Mouse (Mus musculus) G1E (cell line): Measurements from ENCODE around the gene Kcns3.
"Not testable (repeated sequence)": the region's sequence is repeated elsewhere in the genome, so short reads cannot be mapped to it uniquely, and the experiment has no call there.

Source experiments
- CTCF ChIP-seq: IDR thresholded peaks from 2 replicates; pipeline ENCODE4 v1.5.1; 2012; ENCODE audit warnings: low read depth, low read length, inconsistent platforms, mixed read lengths
- GATA1 ChIP-seq: IDR thresholded peaks from 2 replicates; pipeline ENCODE4 v1.6.1; 2012; ENCODE audit warnings: borderline replicate concordance, low read length, inconsistent platforms, mixed read lengths
- GATA2 ChIP-seq: IDR thresholded peaks from 2 replicates; pipeline ENCODE4 v1.6.1; 2012; ENCODE audit warnings: low read depth, low read length, inconsistent platforms, borderline replicate concordance
- POLR2AphosphoS5 ChIP-seq: IDR thresholded peaks from 2 replicates; pipeline ENCODE4 v1.6.1; 2012; ENCODE audit warnings: low read depth, low read length, inconsistent platforms; ENCODE audit not compliant: insufficient replicate concordance

DNA sequence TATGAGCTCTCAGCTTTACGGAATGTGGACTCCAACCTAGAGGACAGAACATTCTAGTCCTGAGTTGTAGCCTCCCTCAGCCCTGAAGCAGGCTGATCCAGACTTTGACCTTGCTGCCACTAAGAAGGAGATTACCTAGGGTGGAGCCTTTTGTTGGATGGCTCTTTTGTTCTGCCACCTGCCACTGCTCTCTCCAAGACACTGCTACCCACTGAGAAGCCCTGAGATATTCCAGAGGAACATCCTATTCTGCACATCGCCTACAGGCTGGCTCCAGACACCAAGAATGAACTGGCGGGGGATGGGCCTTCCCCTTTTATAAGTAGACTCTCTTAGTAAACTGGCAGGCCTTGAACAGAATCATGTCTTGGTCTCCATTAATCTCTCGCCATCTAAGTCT lies 98.2 kb downstream of the Kcns3 start:
- not testable (repeated sequence) for TF ChIP-seq CTCF, GATA2, GATA1, POLR2AphosphoS5
